Comparison of ENCODE assay signal across 9 mouse cellular contexts in genomic region chr7:28452361-28453005, GRCm38 (mm10). TPM values are rescaled to one million over a fixed set of nuclear protein-coding genes. Genes with fewer than 3 reads are reported as not detected.
DNase-seq lines count a peak whose midpoint lies in the region; ATAC-seq and TF ChIP-seq lines count a peak whose summit lies in the region.
"Had no signal": no experiment of that assay in that cellular context is flagged by ENCODE, and none has a peak within 500 bp of the region (broad histone marks: within the 10 kb centered on the region; RNA-seq: fewer than 3 reads in every experiment).

No protein-coding gene starts in this region.

- H3K9ac ChIP-seq in lung, postnatal 0 days (replicated peaks; ENCODE audit: low read depth) = peak overlapping the region; percentile 41
- H3K9ac ChIP-seq in intestine, embryonic 16.5 days (ENCODE audit: low read depth, low read length) = peak overlapping the region; percentile 89

- no peaks in the 10 kb centered on the region for H3K36me3 ChIP-seq in lung, postnatal 0 days (ENCODE audit: insufficient read depth, low read length)
- H3K36me3 ChIP-seq in intestine, embryonic 16.5 days (ENCODE audit: control insufficient read depth, insufficient read depth, low read length) = no peaks in the 10 kb centered on the region
- no peaks in the 10 kb centered on the region for H3K36me3 ChIP-seq in small intestine, adult 2 months (ENCODE audit: control insufficient read depth, insufficient read depth, low read length)

- H3K4me3 ChIP-seq in lung, postnatal 0 days (ENCODE audit: low read depth, low read length) = peak overlapping the region; percentile 63
- H3K4me3 ChIP-seq in intestine, embryonic 16.5 days (ENCODE audit: low read length) = peak overlapping the region; percentile 80
- H3K4me3 ChIP-seq in small intestine, adult 2 months (ENCODE audit: low read depth, low read length) = peak overlapping the region; percentile 67

- no peaks in the 10 kb centered on the region for H3K9me3 ChIP-seq in lung, postnatal 0 days (ENCODE audit: low read length)
- no peaks in the 10 kb centered on the region for H3K9me3 ChIP-seq in intestine, embryonic 16.5 days (ENCODE audit: control insufficient read depth, low read length)

- ATAC-seq in lung, postnatal 0 days = peak; percentile 31
- peak; percentile 29; the same call in 1 of the 2 replicates for ATAC-seq in intestine, embryonic 16.5 days

- peak; percentile 66 to 73 for DNase-seq in cerebellum, postnatal 14 days
- DNase-seq in cerebellum, postnatal 4 days (ENCODE audit: low spot score in 2 of 2) = no peak
- no peak for DNase-seq in lung, postnatal 0 days (ENCODE audit: low spot score)
- no peak for DNase-seq in lung, postnatal 36 days
- DNase-seq in adrenal gland, adult 2 months = no peak
- no peak for DNase-seq in urinary bladder, postnatal 14 days (ENCODE audit: low spot score)
- DNase-seq: B cell, adult 2 months had no signal

- no peak for TF ChIP-seq POLR2A in small intestine, adult 2 months (IDR thresholded peaks at IDR 0.05; ENCODE audit: low read depth, low read length)

- no peak for TF ChIP-seq CTCF in lung, postnatal 0 days (IDR thresholded peaks at IDR 0.05)
- TF ChIP-seq CTCF in small intestine, adult 2 months (IDR thresholded peaks at IDR 0.05; ENCODE audit: extremely low read depth, insufficient read length, insufficient replicate concordance, low read depth, low read length) = no peak

- H3K27me3 ChIP-seq in lung, postnatal 0 days (replicated peaks; ENCODE audit: insufficient read depth, low read length) = no peaks in the 10 kb centered on the region
- no peaks in the 10 kb centered on the region for H3K27me3 ChIP-seq in intestine, embryonic 16.5 days (replicated peaks; ENCODE audit: control insufficient read depth, insufficient read depth, low read length)
- H3K27me3 ChIP-seq in small intestine, adult 2 months (ENCODE audit: control insufficient read depth, insufficient read depth, low read length) = peaks cover 10% of the 10 kb centered on the region; the same call in 1 of the 2 replicates

- no peaks in the 10 kb centered on the region for H3K4me1 ChIP-seq in lung, postnatal 0 days (ENCODE audit: insufficient read depth, low read depth, low read length)
- peaks cover 9% of the 10 kb centered on the region for H3K4me1 ChIP-seq in intestine, embryonic 16.5 days (ENCODE audit: control insufficient read depth, insufficient read depth, low read length)
- peaks cover 2% of the 10 kb centered on the region; the same call in 1 of the 2 replicates for H3K4me1 ChIP-seq in small intestine, adult 2 months (ENCODE audit: control insufficient read depth, insufficient read depth, insufficient read length, low read length)

- no peak for TF ChIP-seq EP300 in lung, postnatal 0 days (IDR thresholded peaks at IDR 0.05)

- H3K4me2 ChIP-seq in lung, postnatal 0 days (replicated peaks; ENCODE audit: low read depth, low read length) = peak overlapping the region; percentile 99
- H3K4me2 ChIP-seq in intestine, embryonic 16.5 days (ENCODE audit: low read depth, low read length) = peak overlapping the region; percentile 100

- H3K27ac ChIP-seq in lung, postnatal 0 days (ENCODE audit: low read length) = no peak overlapping the region
- H3K27ac ChIP-seq in intestine, embryonic 16.5 days (ENCODE audit: low read length) = no peak overlapping the region
- H3K27ac ChIP-seq in small intestine, adult 2 months (ENCODE audit: insufficient read depth, low read depth, low read length) = no peak overlapping the region

- 3% methylated on average over 17 of the region's 24 CpGs for WGBS in lung, postnatal 0 days
- 2% methylated on average over 24 of the region's 24 CpGs for WGBS in intestine, embryonic 16.5 days
- WGBS in small intestine, adult 2 months = 7% methylated on average over 24 of the region's 24 CpGs

RNA-seq across cellular contexts. Expression of gene Lrfn1, which starts 0.7 kb away (rescaled TPM):
- 0.97 and 1.4 TPM in 2 replicates for polyA plus RNA-seq in lung, postnatal 0 days (2015; fragmentation: Nextera tagmentation; extraction: Ambion mirVana)
- polyA plus RNA-seq in intestine, embryonic 16.5 days (2015; fragmentation: Nextera tagmentation; extraction: Ambion mirVana) = 1.1 and 1.3 TPM in 2 replicates
- 0.91 and 1.4 TPM in 2 replicates for polyA plus RNA-seq in small intestine, adult 2 months (2012; rRNA removed)
- total RNA-seq in adrenal gland, adult 2 months (2021) = 10 to 100 TPM; 12.9 to 25.4 TPM
- 33.6 and 37.1 TPM in 2 replicates for polyA plus RNA-seq in adrenal gland, adult 2 months (2012; rRNA removed)

RNA-seq across cellular contexts. Expression of gene Gmfg, which starts 15.2 kb away (rescaled TPM):
- polyA plus RNA-seq in lung, postnatal 0 days (2015; fragmentation: Nextera tagmentation; extraction: Ambion mirVana) = 81.0 and 83.1 TPM in 2 replicates
- 17.8 and 19.4 TPM in 2 replicates for polyA plus RNA-seq in intestine, embryonic 16.5 days (2015; fragmentation: Nextera tagmentation; extraction: Ambion mirVana)
- 5.6 and 7.0 TPM in 2 replicates for polyA plus RNA-seq in small intestine, adult 2 months (2012; rRNA removed)
- total RNA-seq in adrenal gland, adult 2 months (2021) = 10 to 100 TPM in 1 of 2 experiments, 1 to 10 TPM in 1; 7.1 to 10.4 TPM
- polyA plus RNA-seq in adrenal gland, adult 2 months (2012; rRNA removed) = 0.58 and 0.89 TPM in 2 replicates

RNA-seq across cellular contexts. Expression of gene Ifnl2, which starts 57.8 kb away (rescaled TPM):
- polyA plus RNA-seq in lung, postnatal 0 days (2015; fragmentation: Nextera tagmentation; extraction: Ambion mirVana) = not detected in 2 replicates
- not detected in 2 replicates for polyA plus RNA-seq in intestine, embryonic 16.5 days (2015; fragmentation: Nextera tagmentation; extraction: Ambion mirVana)
- polyA plus RNA-seq in small intestine, adult 2 months (2012; rRNA removed) = not detected in 2 replicates
- not detected for total RNA-seq in adrenal gland, adult 2 months (2021)
- 0.33 and 1.00 TPM in 2 replicates for polyA plus RNA-seq in adrenal gland, adult 2 months (2012; rRNA removed)

RNA-seq across cellular contexts. Expression of gene Paf1, which starts 59.7 kb away (rescaled TPM):
- polyA plus RNA-seq in lung, postnatal 0 days (2015; fragmentation: Nextera tagmentation; extraction: Ambion mirVana) = 49.1 and 55.0 TPM in 2 replicates
- polyA plus RNA-seq in intestine, embryonic 16.5 days (2015; fragmentation: Nextera tagmentation; extraction: Ambion mirVana) = 69.2 and 78.7 TPM in 2 replicates
- 27.6 and 67.1 TPM in 2 replicates for polyA plus RNA-seq in small intestine, adult 2 months (2012; rRNA removed)
- total RNA-seq in adrenal gland, adult 2 months (2021) = 100 to 1,000 TPM in 1 of 2 experiments, 10 to 100 TPM in 1; 73.4 to 104 TPM
- polyA plus RNA-seq in adrenal gland, adult 2 months (2012; rRNA removed) = 323 and 399 TPM in 2 replicates

RNA-seq across cellular contexts. Expression of gene Med29, which starts 60.0 kb away (rescaled TPM):
- 29.9 and 30.2 TPM in 2 replicates for polyA plus RNA-seq in lung, postnatal 0 days (2015; fragmentation: Nextera tagmentation; extraction: Ambion mirVana)
- 52.6 and 53.9 TPM in 2 replicates for polyA plus RNA-seq in intestine, embryonic 16.5 days (2015; fragmentation: Nextera tagmentation; extraction: Ambion mirVana)
- 36.5 and 58.0 TPM in 2 replicates for polyA plus RNA-seq in small intestine, adult 2 months (2012; rRNA removed)
- 10 to 100 TPM; 39.6 to 49.7 TPM for total RNA-seq in adrenal gland, adult 2 months (2021)
- polyA plus RNA-seq in adrenal gland, adult 2 months (2012; rRNA removed) = 72.1 and 88.5 TPM in 2 replicates

Comparison
In these comparisons a context has a peak if more than half of its experiments do, and no peak if none do; other contexts are left out.
1. DNase-seq: peak in cerebellum, postnatal 14 days (2 of 2); none in cerebellum, postnatal 4 days (0 of 2), lung, postnatal 0 days (single experiment), lung, postnatal 36 days (single experiment), adrenal gland, adult 2 months (single experiment) and urinary bladder, postnatal 14 days (single experiment).
2. RNA of gene Lrfn1, which starts 0.7 kb away (polyA plus RNA-seq): 33.6 to 37.1 TPM in adrenal gland, adult 2 months; 0.91 to 1.4 TPM in small intestine, adult 2 months, 1.1 to 1.3 TPM in intestine, embryonic 16.5 days and 0.97 to 1.4 TPM in lung, postnatal 0 days; every median in the first group is over 10 times any median in the second.
3. Peak in every context shown above with its lines, with median percentiles within 50 percentile points of each other: H3K4me3 ChIP-seq.